13 mouse cellular contexts compared by ENCODE assay signal in genomic region chr3:37817434-37817805, GRCm38 (mm10).
DNase-seq lines count a peak whose midpoint lies in the region; ATAC-seq and TF ChIP-seq lines count a peak whose summit lies in the region.
"Had no signal": no experiment of that assay in that cellular context is flagged by ENCODE, and none has a peak within 500 bp of the region (broad histone marks: within the 10 kb centered on the region; RNA-seq: fewer than 3 reads in every experiment).

No protein-coding gene starts in this region.

- H3K9me3 ChIP-seq in forebrain, embryonic 12.5 days: no peaks in the 10 kb centered on the region
- no peaks in the 10 kb centered on the region for H3K9me3 ChIP-seq in forebrain, embryonic 10.5 days
- no peaks in the 10 kb centered on the region for H3K9me3 ChIP-seq in hindbrain, postnatal 0 days (ENCODE audit: low read length)
- H3K9me3 ChIP-seq in hindbrain, embryonic 12.5 days (replicated peaks): no peaks in the 10 kb centered on the region
- H3K9me3 ChIP-seq in midbrain, embryonic 15.5 days: no peaks in the 10 kb centered on the region
- no peaks in the 10 kb centered on the region for H3K9me3 ChIP-seq in midbrain, embryonic 16.5 days (replicated peaks; ENCODE audit: control insufficient read depth, low read length, poor library complexity, severe bottlenecking)
- H3K9me3 ChIP-seq: heart, embryonic 13.5 days; limb, embryonic 10.5 days; liver, embryonic 12.5 days; lung, embryonic 15.5 days had no signal

- H3K9ac ChIP-seq in forebrain, embryonic 12.5 days: no peak overlapping the region
- H3K9ac ChIP-seq in hindbrain, postnatal 0 days (replicated peaks; ENCODE audit: low read length): no peak overlapping the region
- H3K9ac ChIP-seq in hindbrain, embryonic 12.5 days: no peak overlapping the region
- H3K9ac ChIP-seq in midbrain, embryonic 15.5 days: no peak overlapping the region
- H3K9ac ChIP-seq in midbrain, embryonic 16.5 days (ENCODE audit: low read depth, low read length): no peak overlapping the region
- H3K9ac ChIP-seq: heart, embryonic 13.5 days; liver, embryonic 12.5 days; lung, embryonic 15.5 days had no signal

- H3K36me3 ChIP-seq in forebrain, embryonic 12.5 days (replicated peaks): no peaks in the 10 kb centered on the region
- no peaks in the 10 kb centered on the region for H3K36me3 ChIP-seq in forebrain, embryonic 10.5 days (replicated peaks)
- H3K36me3 ChIP-seq in hindbrain, postnatal 0 days (ENCODE audit: insufficient read depth, low read length): no peaks in the 10 kb centered on the region
- H3K36me3 ChIP-seq in hindbrain, embryonic 12.5 days: no peaks in the 10 kb centered on the region
- H3K36me3 ChIP-seq in midbrain, embryonic 15.5 days (replicated peaks): no peaks in the 10 kb centered on the region
- H3K36me3 ChIP-seq in midbrain, embryonic 16.5 days (ENCODE audit: control insufficient read depth, insufficient read depth, low read length): no peaks in the 10 kb centered on the region
- H3K36me3 ChIP-seq: heart, embryonic 13.5 days; limb, embryonic 10.5 days; liver, embryonic 12.5 days; lung, embryonic 15.5 days had no signal

- 51% methylated on average over 3 of the region's 3 CpGs for WGBS in forebrain, embryonic 12.5 days
- 77% methylated on average over 3 of the region's 3 CpGs for WGBS in forebrain, embryonic 10.5 days
- 54% methylated on average over 3 of the region's 3 CpGs for WGBS in hindbrain, postnatal 0 days
- WGBS in hindbrain, embryonic 12.5 days: 67% methylated on average over 3 of the region's 3 CpGs
- WGBS in midbrain, embryonic 15.5 days: 45% methylated on average over 3 of the region's 3 CpGs
- WGBS in midbrain, embryonic 16.5 days: 46% methylated on average over 3 of the region's 3 CpGs

- H3K4me3 ChIP-seq in forebrain, embryonic 12.5 days (replicated peaks): no peak overlapping the region
- no peak overlapping the region for H3K4me3 ChIP-seq in forebrain, embryonic 10.5 days
- H3K4me3 ChIP-seq in hindbrain, postnatal 0 days (ENCODE audit: low read length): no peak overlapping the region
- H3K4me3 ChIP-seq in hindbrain, embryonic 12.5 days: no peak overlapping the region
- no peak overlapping the region for H3K4me3 ChIP-seq in midbrain, embryonic 15.5 days
- no peak overlapping the region for H3K4me3 ChIP-seq in midbrain, embryonic 16.5 days (ENCODE audit: low read depth, low read length)
- H3K4me3 ChIP-seq in embryonic fibroblast, embryonic 13.5 days (ENCODE audit: insufficient read depth, low read length): no peak overlapping the region
- H3K4me3 ChIP-seq: heart, embryonic 13.5 days; limb, embryonic 10.5 days; liver, embryonic 12.5 days; lung, embryonic 15.5 days had no signal

- 0 out of 2 replicates have a peak overlapping the region, but pooled peaks have one; percentile 42 for H3K27ac ChIP-seq in forebrain, embryonic 12.5 days
- H3K27ac ChIP-seq in forebrain, embryonic 10.5 days: no peak overlapping the region
- H3K27ac ChIP-seq in hindbrain, postnatal 0 days: peak overlapping the region; percentile 45; the same call in 1 of the 2 replicates
- no peak overlapping the region for H3K27ac ChIP-seq in hindbrain, embryonic 12.5 days
- peak overlapping the region; percentile 26; the same call in 1 of the 2 replicates for H3K27ac ChIP-seq in midbrain, embryonic 15.5 days
- no peak overlapping the region for H3K27ac ChIP-seq in midbrain, embryonic 16.5 days (ENCODE audit: low read length)
- peak overlapping the region; percentile 51 for H3K27ac ChIP-seq in embryonic fibroblast, embryonic 13.5 days (ENCODE audit: insufficient read depth, low read length)
- H3K27ac ChIP-seq: heart, embryonic 13.5 days; liver, embryonic 12.5 days; lung, embryonic 15.5 days had no signal

- TF ChIP-seq CTCF in hindbrain, postnatal 0 days (IDR thresholded peaks at IDR 0.05; ENCODE audit: low read depth): no peak
- no peak for TF ChIP-seq CTCF in embryonic fibroblast, embryonic 13.5 days (IDR thresholded peaks at IDR 0.05; ENCODE audit: borderline replicate concordance, insufficient read depth, low read length)

- peaks cover 12% of the 10 kb centered on the region for H3K4me1 ChIP-seq in forebrain, embryonic 12.5 days
- H3K4me1 ChIP-seq in forebrain, embryonic 10.5 days: peaks cover 16% of the 10 kb centered on the region
- no peaks in the 10 kb centered on the region for H3K4me1 ChIP-seq in hindbrain, postnatal 0 days (ENCODE audit: insufficient read depth, low read length)
- peaks cover 4% of the 10 kb centered on the region; the same call in 1 of the 2 replicates for H3K4me1 ChIP-seq in hindbrain, embryonic 12.5 days
- no peaks in the 10 kb centered on the region; the same call in 1 of the 2 replicates for H3K4me1 ChIP-seq in midbrain, embryonic 15.5 days
- H3K4me1 ChIP-seq in midbrain, embryonic 16.5 days (ENCODE audit: control insufficient read depth, insufficient read depth, low read length): no peaks in the 10 kb centered on the region
- peaks cover 5% of the 10 kb centered on the region for H3K4me1 ChIP-seq in embryonic fibroblast, embryonic 13.5 days (ENCODE audit: control insufficient read depth, insufficient read depth, low read length)
- H3K4me1 ChIP-seq: heart, embryonic 13.5 days; liver, embryonic 12.5 days; lung, embryonic 15.5 days had no signal

- no peak overlapping the region for H3K4me2 ChIP-seq in forebrain, embryonic 12.5 days
- H3K4me2 ChIP-seq in hindbrain, postnatal 0 days (ENCODE audit: low read depth, low read length): no peak overlapping the region
- no peak overlapping the region for H3K4me2 ChIP-seq in hindbrain, embryonic 12.5 days (replicated peaks)
- H3K4me2 ChIP-seq in midbrain, embryonic 15.5 days: no peak overlapping the region
- H3K4me2 ChIP-seq in midbrain, embryonic 16.5 days (ENCODE audit: low read length): no peak overlapping the region
- H3K4me2 ChIP-seq: heart, embryonic 13.5 days; liver, embryonic 12.5 days; lung, embryonic 15.5 days had no signal

- H3K27me3 ChIP-seq in forebrain, embryonic 12.5 days: 0 out of 2 replicates have a peak, but pooled peaks cover 4% of the 10 kb centered on the region
- H3K27me3 ChIP-seq in forebrain, embryonic 10.5 days (ENCODE audit: poor library complexity, severe bottlenecking): no peaks in the 10 kb centered on the region
- no peaks in the 10 kb centered on the region for H3K27me3 ChIP-seq in hindbrain, postnatal 0 days (ENCODE audit: insufficient read depth, low read length)
- no peaks in the 10 kb centered on the region for H3K27me3 ChIP-seq in hindbrain, embryonic 12.5 days
- H3K27me3 ChIP-seq in midbrain, embryonic 15.5 days (replicated peaks): no peaks in the 10 kb centered on the region
- H3K27me3 ChIP-seq in midbrain, embryonic 16.5 days (ENCODE audit: control insufficient read depth, insufficient read depth, low read depth, low read length): no peaks in the 10 kb centered on the region
- H3K27me3 ChIP-seq: heart, embryonic 13.5 days; liver, embryonic 12.5 days; lung, embryonic 15.5 days had no signal

- DNase-seq in forebrain, embryonic 10.5 days (ENCODE audit: extremely low spot score, low spot score): no peak
- DNase-seq in hindbrain, postnatal 0 days (ENCODE audit: low spot score): no peak
- DNase-seq: kidney, adult 11 months; kidney, postnatal 10 days had no signal

- TF ChIP-seq POLR2A in embryonic fibroblast, embryonic 13.5 days (IDR thresholded peaks at IDR 0.05; ENCODE audit: low read depth, low read length): no peak

- ATAC-seq in forebrain, embryonic 12.5 days (ENCODE audit: low FRiP score): no peak
- ATAC-seq in hindbrain, postnatal 0 days: no peak
- no peak for ATAC-seq in hindbrain, embryonic 12.5 days (ENCODE audit: low FRiP score)
- ATAC-seq in midbrain, embryonic 15.5 days (replicated peaks): no peak
- no peak for ATAC-seq in midbrain, embryonic 16.5 days
- ATAC-seq: liver, embryonic 12.5 days had no signal

Comparison
In these comparisons a context has a peak if more than half of its experiments do, and no peak if none do; other contexts are left out.
1. H3K27ac ChIP-seq: peak in forebrain, embryonic 12.5 days (single experiment), hindbrain, postnatal 0 days (single experiment), midbrain, embryonic 15.5 days (single experiment) and embryonic fibroblast, embryonic 13.5 days (single experiment); none in forebrain, embryonic 10.5 days (single experiment), hindbrain, embryonic 12.5 days (single experiment) and midbrain, embryonic 16.5 days (single experiment).